Mouse (Mus musculus) cerebellum, postnatal 14 days (tissue): ENCODE measurements around the gene H2afz.
"Not testable (repeated sequence)": the region's sequence is repeated elsewhere in the genome, so short reads cannot be mapped to it uniquely, and the experiment has no call there.

Source experiments
- DNase-seq, 2 experiments: peaks; one replicate each; pipeline ENCODE4 v3.0.0; 2021; ENCODE audit warnings: mixed read lengths in 2 of 2

The H2afz gene

GRCm38 (mm10) chr3:137863330-137864123 lies 760 bp upstream of the H2afz start:
- DNase-seq, result no peak

GRCm38 (mm10) chr3:137864988-137865982 lies 998 bp downstream of the H2afz start:
- peak; percentile 94 to 97 for DNase-seq

- DNase-seq, result no peak
Observed at GRCm38 (mm10) chr3:137867133-137867436, 2.8 kb downstream of the H2afz start.

- peak; percentile 63 to 74 for DNase-seq
Observed at GRCm38 (mm10) chr3:137867437-137868093, 3.3 kb downstream of the H2afz start, which contains the start of gene Dnajb14. Gene Dnajb14 (plus strand): TSS chr3:137867675.

GRCm38 (mm10) chr3:137868094-137868913 lies 4.0 kb downstream of the H2afz start:
- no peak for DNase-seq

- DNase-seq, result no peak
Observed at GRCm38 (mm10) chr3:137869395-137869794, 5.1 kb downstream of the H2afz start.

GRCm38 (mm10) chr3:137879313-137879712 lies 15.0 kb downstream of the H2afz start:
- DNase-seq, result no peak

GRCm38 (mm10) chr3:137880109-137880748 lies 15.9 kb downstream of the H2afz start:
- DNase-seq, result no peak

GRCm38 (mm10) chr3:137881093-137881492 lies 16.8 kb downstream of the H2afz start:
- no peak for DNase-seq

- DNase-seq, result no peak
Observed at GRCm38 (mm10) chr3:137887961-137888360, 23.7 kb downstream of the H2afz start.

GRCm38 (mm10) chr3:137891089-137891488 lies 26.8 kb downstream of the H2afz start:
- DNase-seq, result no peak

- DNase-seq, result no peak
Observed at GRCm38 (mm10) chr3:137892118-137892517, 27.8 kb downstream of the H2afz start.

GRCm38 (mm10) chr3:137893789-137894188 lies 29.5 kb downstream of the H2afz start:
- DNase-seq, result no peak

- peak in 1 of 2 experiments; percentile 17 for DNase-seq
Observed at GRCm38 (mm10) chr3:137895196-137895595, 30.9 kb downstream of the H2afz start.

- no peak for DNase-seq
Observed at GRCm38 (mm10) chr3:137896386-137896785, 32.1 kb downstream of the H2afz start.

- DNase-seq, result no peak
Observed at GRCm38 (mm10) chr3:137896867-137897266, 32.6 kb downstream of the H2afz start.

- DNase-seq, result no peak
Observed at GRCm38 (mm10) chr3:137897685-137898084, 33.4 kb downstream of the H2afz start.

- DNase-seq, result no peak
Observed at GRCm38 (mm10) chr3:137900149-137900548, 35.9 kb downstream of the H2afz start.

GRCm38 (mm10) chr3:137913093-137913492 lies 48.8 kb downstream of the H2afz start:
- DNase-seq, result no peak

GRCm38 (mm10) chr3:137914567-137914966 lies 50.3 kb downstream of the H2afz start:
- DNase-seq, result not testable (repeated sequence)
